Comparison of ENCODE assay signal across 8 mouse cellular contexts in genomic region chr1:74001449-74001820, GRCm38 (mm10).
DNase-seq lines count a peak whose midpoint lies in the region; ATAC-seq and TF ChIP-seq lines count a peak whose summit lies in the region.

No protein-coding gene starts in this region.

- 67% methylated on average over 10 of the region's 10 CpGs for WGBS in forebrain, embryonic 10.5 days
- 72% methylated on average over 9 of the region's 10 CpGs for WGBS in forebrain, embryonic 16.5 days
- 43% methylated on average over 10 of the region's 10 CpGs for WGBS in intestine, postnatal 0 days

- no peak overlapping the region for H3K4me2 ChIP-seq in forebrain, embryonic 16.5 days (ENCODE audit: low read length)
- H3K4me2 ChIP-seq in intestine, postnatal 0 days (replicated peaks; ENCODE audit: low read depth) = no peak overlapping the region

- ATAC-seq in forebrain, embryonic 16.5 days = no peak
- peak; percentile 29; the same call in 1 of the 2 replicates for ATAC-seq in intestine, postnatal 0 days

- H3K9me3 ChIP-seq in forebrain, embryonic 10.5 days = no peaks in the 10 kb centered on the region
- H3K9me3 ChIP-seq in forebrain, embryonic 16.5 days (ENCODE audit: control insufficient read depth, low read length) = no peaks in the 10 kb centered on the region
- H3K9me3 ChIP-seq in intestine, postnatal 0 days (ENCODE audit: control insufficient read depth) = no peaks in the 10 kb centered on the region

- no peak for DNase-seq in forebrain, embryonic 10.5 days (ENCODE audit: extremely low spot score, low spot score)
- peak; percentile 65 to 72 for DNase-seq in gastrocnemius, adult 8-10 months (ENCODE audit: low spot score in 2 of 2)
- DNase-seq in lung, postnatal 25 days (ENCODE audit: low spot score) = peak; percentile 75
- no peak for DNase-seq in right cerebral cortex, adult 2 months (ENCODE audit: low spot score in 2 of 2)
- no peak for DNase-seq in layer of hippocampus, postnatal 10 days (ENCODE audit: low spot score in 2 of 2)
- DNase-seq in cerebellum, adult 9-10 months = no peak

- no peak overlapping the region for H3K4me3 ChIP-seq in forebrain, embryonic 10.5 days
- no peak overlapping the region for H3K4me3 ChIP-seq in forebrain, embryonic 16.5 days (replicated peaks; ENCODE audit: low read length)
- H3K4me3 ChIP-seq in intestine, postnatal 0 days (ENCODE audit: low read depth, low read length) = no peak overlapping the region

- H3K27ac ChIP-seq in forebrain, embryonic 10.5 days = peak overlapping the region; percentile 60; the same call in 1 of the 2 replicates
- no peak overlapping the region for H3K27ac ChIP-seq in forebrain, embryonic 16.5 days (ENCODE audit: low read length)
- H3K27ac ChIP-seq in intestine, postnatal 0 days (ENCODE audit: low read depth, low read length) = no peak overlapping the region

- 0 out of 2 replicates have a peak, but pooled peaks have one; percentile 1 for TF ChIP-seq CTCF in intestine, postnatal 0 days (IDR thresholded peaks at IDR 0.05; ENCODE audit: low read depth)

- no peaks in the 10 kb centered on the region for H3K27me3 ChIP-seq in forebrain, embryonic 10.5 days (ENCODE audit: poor library complexity, severe bottlenecking)
- no peaks in the 10 kb centered on the region for H3K27me3 ChIP-seq in forebrain, embryonic 16.5 days (replicated peaks; ENCODE audit: control insufficient read depth, insufficient read depth, low read length)
- H3K27me3 ChIP-seq in intestine, postnatal 0 days (replicated peaks; ENCODE audit: control insufficient read depth, insufficient read depth, low read length) = no peaks in the 10 kb centered on the region

- peaks cover 4% of the 10 kb centered on the region; the same call in 1 of the 2 replicates for H3K36me3 ChIP-seq in forebrain, embryonic 10.5 days (replicated peaks)
- no peaks in the 10 kb centered on the region for H3K36me3 ChIP-seq in forebrain, embryonic 16.5 days (ENCODE audit: control insufficient read depth, insufficient read depth)
- H3K36me3 ChIP-seq in intestine, postnatal 0 days (ENCODE audit: control insufficient read depth, insufficient read depth) = peaks cover 3% of the 10 kb centered on the region; the same call in 1 of the 2 replicates

- H3K9ac ChIP-seq in forebrain, embryonic 16.5 days (replicated peaks; ENCODE audit: low read depth, low read length) = no peak overlapping the region
- H3K9ac ChIP-seq in intestine, postnatal 0 days (ENCODE audit: low read depth, low read length) = no peak overlapping the region

- peaks cover 41% of the 10 kb centered on the region for H3K4me1 ChIP-seq in forebrain, embryonic 10.5 days
- peaks cover 5% of the 10 kb centered on the region; the same call in 1 of the 2 replicates for H3K4me1 ChIP-seq in forebrain, embryonic 16.5 days (replicated peaks; ENCODE audit: control insufficient read depth, insufficient read depth, low read length)
- 0 out of 2 replicates have a peak, but pooled peaks cover 3% of the 10 kb centered on the region for H3K4me1 ChIP-seq in intestine, postnatal 0 days (replicated peaks; ENCODE audit: control insufficient read depth, insufficient read depth, low read length)

Comparison
In these comparisons a context has a peak if more than half of its experiments do, and no peak if none do; other contexts are left out.
1. DNase-seq: peak in gastrocnemius, adult 8-10 months (2 of 2) and lung, postnatal 25 days (single experiment); none in forebrain, embryonic 10.5 days (single experiment), right cerebral cortex, adult 2 months (0 of 2), layer of hippocampus, postnatal 10 days (0 of 2) and cerebellum, adult 9-10 months (single experiment).